Mouse (Mus musculus): ENCODE data around the gene Tas2r138. TPM values are rescaled to one million over a fixed set of nuclear protein-coding genes. Genes with fewer than 3 reads are reported as not detected.

The Tas2r138 gene
- polyA plus RNA-seq, 1 experiment, result not detected

DNA sequence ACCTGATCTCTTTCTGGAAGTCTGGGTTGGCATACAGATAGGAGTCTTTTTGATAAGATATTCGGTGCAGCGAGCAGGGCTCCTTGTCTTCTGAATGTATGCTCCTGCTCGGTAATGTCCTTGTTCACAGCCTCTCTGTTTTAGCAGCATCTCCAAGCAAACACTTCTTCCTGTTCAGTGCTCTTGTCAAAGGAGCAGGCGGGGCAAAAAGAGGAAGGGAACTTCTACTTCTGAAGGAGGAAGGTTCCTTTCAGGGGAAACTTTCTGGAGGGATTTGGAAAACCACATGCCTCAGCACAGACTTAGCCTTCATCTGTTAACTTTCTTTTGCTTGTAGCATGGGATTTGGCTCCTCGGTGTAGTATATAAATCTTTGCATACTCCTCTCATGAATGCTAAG lies 27.5 kb downstream of the Tas2r138 start, which contains the start of gene Clec5a:
TSS of gene Clec5a (minus strand) at position 177 of the 400 bp plus-strand sequence.
- Histone ChIP-seq H3K4me1 (ENCODE audit: control insufficient read depth, insufficient read depth, low read length) (no peaks in the 10 kb centered on the region; the same call in 1 of the 2 replicates), H3K27ac (ENCODE audit: control insufficient read depth, insufficient read depth, low read depth, low read length, poor library complexity) (no peak within 1 kb of the TSS), H3K4me3 (replicated peaks; ENCODE audit: control insufficient read depth, low read depth, low read length) (peak within 1 kb of the TSS; percentile 66)
- WGBS, result 14% methylated on average over 5 of the region's 5 CpGs
- TF ChIP-seq POLR2A (IDR thresholded peaks at IDR 0.05; ENCODE audit: borderline replicate concordance, control insufficient read depth, low read depth, low read length), result no peak
- no peak for TF ChIP-seq CTCF (IDR thresholded peaks at IDR 0.05; ENCODE audit: control insufficient read depth, insufficient read depth, low read length)

DNA sequence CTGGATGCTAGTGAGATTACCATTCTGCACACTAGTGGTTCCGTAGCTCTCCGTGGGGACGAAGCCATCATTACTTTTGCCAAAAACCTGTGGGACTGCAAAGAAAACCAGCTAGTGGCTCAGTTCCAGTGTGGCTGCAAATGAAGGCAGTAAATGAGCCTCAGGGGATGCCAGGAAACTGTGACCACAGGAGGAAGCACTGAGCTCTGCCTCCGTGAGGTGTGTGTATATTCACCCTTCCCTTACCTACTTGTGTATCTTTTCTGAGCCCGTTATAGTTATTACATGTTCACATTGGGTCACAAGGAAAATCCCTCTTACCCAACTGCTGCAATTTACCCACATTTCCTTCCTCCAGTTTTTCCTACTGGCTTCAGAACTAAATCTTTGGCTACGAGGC lies 28.8 kb downstream of the Tas2r138 start:
- Histone ChIP-seq H3K4me3 (replicated peaks; ENCODE audit: control insufficient read depth, low read depth, low read length) (peak overlapping the region; percentile 61), H3K4me1 (ENCODE audit: control insufficient read depth, insufficient read depth, low read length) (no peaks in the 10 kb centered on the region; the same call in 1 of the 2 replicates), H3K27ac (ENCODE audit: control insufficient read depth, insufficient read depth, low read depth, low read length, poor library complexity) (peak overlapping the region; percentile 8; the same call in 1 of the 2 replicates)
- WGBS, result 6% methylated on average over 6 of the region's 6 CpGs
- 0 out of 2 replicates have a peak, but pooled peaks have one; percentile 33 for TF ChIP-seq CTCF (IDR thresholded peaks at IDR 0.05; ENCODE audit: control insufficient read depth, insufficient read depth, low read length)
- TF ChIP-seq POLR2A (IDR thresholded peaks at IDR 0.05; ENCODE audit: borderline replicate concordance, control insufficient read depth, low read depth, low read length), result no peak

DNA sequence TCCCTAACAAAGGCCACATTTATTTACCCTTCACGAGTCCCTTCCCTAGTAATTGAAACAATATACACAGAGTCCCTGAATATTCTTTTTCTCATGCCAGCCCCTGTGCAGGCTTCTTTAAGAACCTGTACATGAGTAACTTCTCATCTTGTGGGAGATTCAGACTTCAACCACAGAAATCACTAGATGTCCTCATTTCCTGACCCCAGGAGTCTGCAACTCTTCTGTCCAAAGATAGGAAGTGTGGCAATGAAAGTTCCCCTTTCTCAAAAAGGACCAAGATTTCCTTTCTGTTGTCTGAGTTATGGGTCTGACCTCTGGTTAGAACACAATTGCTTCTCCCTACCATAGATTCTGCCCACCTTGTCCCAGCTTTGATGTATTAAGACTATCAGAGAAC lies 36.8 kb downstream of the Tas2r138 start:
- 9% methylated on average over 1 of the region's 1 CpGs for WGBS
- Histone ChIP-seq H3K27ac (ENCODE audit: control insufficient read depth, insufficient read depth, low read depth, low read length, poor library complexity) (no peak overlapping the region), H3K4me3 (replicated peaks; ENCODE audit: control insufficient read depth, low read depth, low read length) (no peak overlapping the region), H3K4me1 (ENCODE audit: control insufficient read depth, insufficient read depth, low read length) (peaks cover 3% of the 10 kb centered on the region)
- no peak for TF ChIP-seq POLR2A (IDR thresholded peaks at IDR 0.05; ENCODE audit: borderline replicate concordance, control insufficient read depth, low read depth, low read length)
- no peak for TF ChIP-seq CTCF (IDR thresholded peaks at IDR 0.05; ENCODE audit: control insufficient read depth, insufficient read depth, low read length)

DNA sequence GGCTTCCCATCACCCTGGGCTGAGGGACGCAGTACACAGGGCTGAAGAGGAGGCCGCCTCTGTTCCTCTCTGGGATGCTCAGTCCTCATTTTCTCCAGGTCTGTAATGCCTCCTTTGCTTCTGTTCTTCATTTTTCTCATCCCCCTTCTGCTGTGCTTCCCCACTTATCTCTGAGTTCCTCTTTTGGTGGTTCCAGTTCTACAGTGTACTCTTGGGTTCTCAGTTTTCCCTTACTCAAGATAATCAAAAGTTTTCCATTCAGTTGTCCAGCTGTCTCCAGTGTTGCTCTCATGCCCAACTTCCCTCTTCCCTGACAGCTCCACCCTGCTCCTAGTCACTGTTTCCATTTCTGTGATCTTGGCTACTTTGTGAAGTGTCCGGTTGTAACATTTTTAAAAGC lies 39.5 kb downstream of the Tas2r138 start:
- WGBS, result 40% methylated on average over 3 of the region's 3 CpGs
- Histone ChIP-seq H3K27ac (ENCODE audit: control insufficient read depth, insufficient read depth, low read depth, low read length, poor library complexity) (peak overlapping the region; percentile 56; the same call in 1 of the 2 replicates), H3K4me3 (replicated peaks; ENCODE audit: control insufficient read depth, low read depth, low read length) (no peak overlapping the region), H3K4me1 (ENCODE audit: control insufficient read depth, insufficient read depth, low read length) (peaks cover 3% of the 10 kb centered on the region)
- TF ChIP-seq CTCF (IDR thresholded peaks at IDR 0.05; ENCODE audit: control insufficient read depth, insufficient read depth, low read length) (no peak), POLR2A (IDR thresholded peaks at IDR 0.05; ENCODE audit: borderline replicate concordance, control insufficient read depth, low read depth, low read length) (no peak)

DNA sequence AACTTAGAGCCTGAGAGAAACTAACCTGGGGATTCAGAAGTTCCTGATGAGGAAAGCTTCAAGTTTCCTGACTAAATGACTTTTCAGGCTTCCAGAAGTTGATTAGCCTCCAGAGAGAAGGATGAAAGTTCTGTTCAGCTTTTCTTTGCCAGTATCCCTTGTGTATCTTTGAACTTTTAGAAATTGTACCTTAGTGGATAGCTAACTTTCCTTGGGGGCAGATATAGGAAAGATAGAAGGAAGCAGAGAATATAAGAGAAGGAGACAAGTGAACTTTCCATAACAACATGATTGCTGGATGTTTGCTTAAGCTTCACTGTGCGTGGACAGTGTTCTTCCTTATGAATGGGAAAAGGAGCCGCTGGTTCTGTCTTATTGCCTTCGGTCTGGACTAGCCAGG lies 43.9 kb downstream of the Tas2r138 start, which contains the start of gene Olfr460:
TSS of gene Olfr460 (plus strand) at position 301 of the 400 bp plus-strand sequence.
- WGBS, result 89% methylated on average over 3 of the region's 3 CpGs
- Histone ChIP-seq H3K4me3 (replicated peaks; ENCODE audit: control insufficient read depth, low read depth, low read length) (no peak within 1 kb of the TSS), H3K27ac (ENCODE audit: control insufficient read depth, insufficient read depth, low read depth, low read length, poor library complexity) (no peak within 1 kb of the TSS), H3K4me1 (ENCODE audit: control insufficient read depth, insufficient read depth, low read length) (peaks cover 3% of the 10 kb centered on the region)
- TF ChIP-seq CTCF (IDR thresholded peaks at IDR 0.05; ENCODE audit: control insufficient read depth, insufficient read depth, low read length) (no peak), POLR2A (IDR thresholded peaks at IDR 0.05; ENCODE audit: borderline replicate concordance, control insufficient read depth, low read depth, low read length) (no peak)

Other genes starting within 250 kb of the Tas2r138 start
- gene E330009J07Rik, start 177.2 kb downstream of the Tas2r138 start, polyA plus RNA-seq (2011; ENCODE audit: insufficient read depth, insufficient read length, low replicate concordance, missing spikeins), result 1.5 and 3.8 TPM in 2 replicates
- gene Wee2, start 174.2 kb downstream of the Tas2r138 start, polyA plus RNA-seq (2011; ENCODE audit: insufficient read depth, insufficient read length, low replicate concordance, missing spikeins), result not detected in 2 replicates
- gene Ssbp1, start 142.0 kb downstream of the Tas2r138 start, polyA plus RNA-seq (2011; ENCODE audit: insufficient read depth, insufficient read length, low replicate concordance, missing spikeins), result 48.1 and 71.7 TPM in 2 replicates
- not detected in 2 replicates for gene Tas2r137, start 122.1 kb downstream of the Tas2r138 start, polyA plus RNA-seq (2011; ENCODE audit: insufficient read depth, insufficient read length, low replicate concordance, missing spikeins)
- gene Tas2r108, start 119.8 kb downstream of the Tas2r138 start, polyA plus RNA-seq (2011; ENCODE audit: insufficient read depth, insufficient read length, low replicate concordance, missing spikeins), result not detected in 2 replicates
- gene Prss37, start 93.8 kb downstream of the Tas2r138 start, polyA plus RNA-seq (2011; ENCODE audit: insufficient read depth, insufficient read length, low replicate concordance, missing spikeins), result not detected in 2 replicates
- not detected in 2 replicates for gene Olfr461, start 58.3 kb downstream of the Tas2r138 start, polyA plus RNA-seq (2011; ENCODE audit: insufficient read depth, insufficient read length, low replicate concordance, missing spikeins)
- gene Olfr460, start 43.8 kb downstream of the Tas2r138 start, polyA plus RNA-seq (2011; ENCODE audit: insufficient read depth, insufficient read length, low replicate concordance, missing spikeins), result not detected in 2 replicates
- gene Clec5a, start 27.5 kb downstream of the Tas2r138 start, polyA plus RNA-seq (2011; ENCODE audit: insufficient read depth, insufficient read length, low replicate concordance, missing spikeins), result 7.8 and 29.5 TPM in 2 replicates
- 6.0 and 10.9 TPM in 2 replicates for gene Mgam, start 15.5 kb upstream of the Tas2r138 start, polyA plus RNA-seq (2011; ENCODE audit: insufficient read depth, insufficient read length, low replicate concordance, missing spikeins)

All from bone marrow, adult 2 months (tissue).